Mouse (Mus musculus): ENCODE results near the gene BC028528. TPM values are rescaled to one million over a fixed set of nuclear protein-coding genes. Genes with fewer than 3 reads are reported as not detected.

The BC028528 gene
- total and polyA plus RNA-seq, 3 experiments, result 3.9 to 7.5 TPM; not detected in 1

DNA sequence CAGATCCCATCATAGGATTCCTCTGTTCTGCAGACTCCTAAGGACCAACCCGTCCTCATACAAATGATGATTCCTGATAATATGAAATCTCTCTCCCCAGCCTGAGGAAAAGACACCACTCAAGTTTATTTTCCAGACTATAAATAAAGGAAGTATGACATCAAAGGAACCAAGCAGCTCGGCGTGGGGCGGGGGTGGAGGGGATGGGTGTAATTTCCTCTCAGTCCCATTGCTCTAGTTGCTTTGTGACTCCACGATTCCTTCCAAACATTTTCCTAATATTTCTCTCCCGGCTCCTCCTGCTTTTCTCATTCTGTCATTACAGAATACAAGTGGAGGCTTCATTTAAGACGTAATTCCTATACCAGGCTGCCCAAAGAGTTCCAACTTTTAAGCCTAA is 1.3 kb upstream of the BC028528 start:
- DNase-seq (ENCODE audit: low spot score) (no peak), ATAC-seq (ENCODE audit: extremely low read depth, insufficient number of reproducible peaks, low FRiP score, poor library complexity, severe bottlenecking) (no peak)
- peak overlapping the region; percentile 70; the same call in 1 of the 2 replicates for H3K4me3 ChIP-seq (ENCODE audit: low read depth, low read length)
- no peaks in the 10 kb centered on the region for H3K9me3 ChIP-seq (replicated peaks)
- TF ChIP-seq CTCF (IDR thresholded peaks at IDR 0.05; ENCODE audit: low read depth, low read length), result no peak
- TF ChIP-seq GATA1 (IDR thresholded peaks at IDR 0.05; ENCODE audit: borderline replicate concordance, low read length), result no peak
- TF ChIP-seq POLR2AphosphoS5 (IDR thresholded peaks at IDR 0.05; ENCODE audit: insufficient replicate concordance, low read depth, low read length), result no peak
- TF ChIP-seq GATA2 (IDR thresholded peaks at IDR 0.05; ENCODE audit: borderline replicate concordance, low read depth, low read length), result no peak
- TF ChIP-seq TAL1 (conservative IDR thresholded peaks at IDR 0.05; ENCODE audit: low read depth, low read length), result no peak
- no peaks in the 10 kb centered on the region for H3K27me3 ChIP-seq (ENCODE audit: insufficient read depth, low read length)
- H3K4me1 ChIP-seq (ENCODE audit: insufficient read depth, low read depth, low read length), result peaks cover 40% of the 10 kb centered on the region
- H3K36me3 ChIP-seq (replicated peaks), result peaks cover 29% of the 10 kb centered on the region

DNA sequence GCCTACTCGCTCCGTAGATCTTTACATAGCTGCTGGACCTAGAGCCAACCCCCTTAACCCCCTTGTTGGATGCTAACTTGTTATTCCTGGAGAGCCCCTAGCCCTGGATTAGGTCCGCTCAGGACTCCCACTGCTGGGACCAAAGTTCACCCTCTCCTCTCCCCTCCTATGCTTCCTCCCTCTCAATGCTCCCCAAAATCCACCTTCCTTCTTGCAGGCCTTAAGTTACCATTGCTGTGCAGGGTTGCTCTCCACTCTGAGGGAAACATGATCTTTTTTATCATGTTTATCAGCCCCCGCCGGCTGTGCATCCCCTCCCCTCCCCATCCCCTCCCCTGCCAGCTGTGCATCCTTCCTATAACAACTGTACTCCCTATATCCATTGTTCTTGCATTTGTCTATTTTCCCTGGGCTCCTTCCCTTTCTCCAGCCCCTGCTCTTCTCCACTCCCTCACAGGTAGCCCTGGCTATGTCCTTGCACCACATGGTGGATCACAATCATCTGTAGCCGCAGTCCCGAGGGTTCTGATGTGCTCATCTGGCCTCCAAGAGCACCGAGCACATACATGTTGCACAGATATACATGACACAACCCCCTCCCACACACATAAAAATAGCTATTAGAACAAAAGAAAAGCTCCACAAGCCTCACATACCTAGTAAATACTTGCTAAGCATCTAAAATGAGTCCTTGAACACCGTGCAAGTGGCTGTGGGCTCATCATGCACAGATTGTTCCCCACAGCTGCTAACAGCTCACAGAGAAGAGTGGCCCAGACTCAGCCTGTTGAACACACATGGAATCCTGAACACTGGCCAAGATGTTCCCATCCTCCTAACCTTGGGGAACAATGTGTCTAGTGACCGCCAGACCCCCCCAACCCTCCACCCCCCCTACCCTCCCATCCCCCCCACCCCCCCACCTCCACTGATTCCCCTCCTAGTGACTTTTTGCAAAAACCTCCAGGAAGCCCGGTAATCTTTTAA is 554 bp upstream of the BC028528 start:
- TF ChIP-seq POLR2AphosphoS5 (IDR thresholded peaks at IDR 0.05; ENCODE audit: insufficient replicate concordance, low read depth, low read length), result no peak
- H3K9me3 ChIP-seq (replicated peaks), result no peaks in the 10 kb centered on the region
- peak overlapping the region; percentile 11; the same call in 1 of the 2 replicates for H3K4me3 ChIP-seq (ENCODE audit: low read depth, low read length)
- peaks cover 29% of the 10 kb centered on the region for H3K36me3 ChIP-seq (replicated peaks)
- DNase-seq (ENCODE audit: low spot score) (no peak), ATAC-seq (ENCODE audit: extremely low read depth, insufficient number of reproducible peaks, low FRiP score, poor library complexity, severe bottlenecking) (no peak)
- peaks cover 37% of the 10 kb centered on the region for H3K4me1 ChIP-seq (ENCODE audit: insufficient read depth, low read depth, low read length)
- H3K27me3 ChIP-seq (ENCODE audit: insufficient read depth, low read length), result no peaks in the 10 kb centered on the region

- peaks cover 26% of the 10 kb centered on the region for H3K4me1 ChIP-seq (ENCODE audit: insufficient read depth, low read depth, low read length)
- H3K36me3 ChIP-seq (replicated peaks), result peaks cover 38% of the 10 kb centered on the region
These were observed 2.1 kb downstream of the BC028528 start for GRCm38 (mm10) chr3:95889664-95890063.

GRCm38 (mm10) chr3:95887596-95887995 is 4.2 kb downstream of the BC028528 start:
- Histone ChIP-seq H3K4me3 (ENCODE audit: low read depth, low read length) (no peak overlapping the region), H3K36me3 (replicated peaks) (peaks cover 48% of the 10 kb centered on the region), H3K9me3 (replicated peaks) (peaks cover under 1% of the 10 kb centered on the region), H3K4me1 (ENCODE audit: insufficient read depth, low read depth, low read length) (peaks cover 19% of the 10 kb centered on the region), H3K27me3 (ENCODE audit: insufficient read depth, low read length) (no peaks in the 10 kb centered on the region; the same call in 1 of the 2 replicates)
- ATAC-seq (ENCODE audit: extremely low read depth, insufficient number of reproducible peaks, low FRiP score, poor library complexity, severe bottlenecking) (no peak), DNase-seq (ENCODE audit: low spot score) (no peak)
- TF ChIP-seq CTCF (IDR thresholded peaks at IDR 0.05; ENCODE audit: low read depth, low read length) (no peak), TAL1 (conservative IDR thresholded peaks at IDR 0.05; ENCODE audit: low read depth, low read length) (no peak), POLR2AphosphoS5 (IDR thresholded peaks at IDR 0.05; ENCODE audit: insufficient replicate concordance, low read depth, low read length) (no peak), GATA2 (IDR thresholded peaks at IDR 0.05; ENCODE audit: borderline replicate concordance, low read depth, low read length) (no peak), GATA1 (IDR thresholded peaks at IDR 0.05; ENCODE audit: borderline replicate concordance, low read length) (no peak)

More at GRCm38 (mm10) chr3:95889664-95890063, 2.1 kb downstream of the BC028528 start:
- ATAC-seq (ENCODE audit: extremely low read depth, insufficient number of reproducible peaks, low FRiP score, poor library complexity, severe bottlenecking), result no peak
- no peak overlapping the region for H3K4me3 ChIP-seq (ENCODE audit: low read depth, low read length)
- H3K9me3 ChIP-seq (replicated peaks), result no peaks in the 10 kb centered on the region
- no peak for TF ChIP-seq GATA1 (IDR thresholded peaks at IDR 0.05; ENCODE audit: borderline replicate concordance, low read length)
- no peak for TF ChIP-seq POLR2AphosphoS5 (IDR thresholded peaks at IDR 0.05; ENCODE audit: insufficient replicate concordance, low read depth, low read length)
- no peak for TF ChIP-seq CTCF (IDR thresholded peaks at IDR 0.05; ENCODE audit: low read depth, low read length)
- TF ChIP-seq GATA2 (IDR thresholded peaks at IDR 0.05; ENCODE audit: borderline replicate concordance, low read depth, low read length), result no peak
- no peak for TF ChIP-seq TAL1 (conservative IDR thresholded peaks at IDR 0.05; ENCODE audit: low read depth, low read length)
- H3K27me3 ChIP-seq (ENCODE audit: insufficient read depth, low read length), result no peaks in the 10 kb centered on the region
- DNase-seq (ENCODE audit: low spot score), result no peak

- no peaks in the 10 kb centered on the region; the same call in 1 of the 2 replicates for H3K27me3 ChIP-seq (ENCODE audit: insufficient read depth, low read length)
These were observed 7.4 kb downstream of the BC028528 start for GRCm38 (mm10) chr3:95884400-95884799.

DNA sequence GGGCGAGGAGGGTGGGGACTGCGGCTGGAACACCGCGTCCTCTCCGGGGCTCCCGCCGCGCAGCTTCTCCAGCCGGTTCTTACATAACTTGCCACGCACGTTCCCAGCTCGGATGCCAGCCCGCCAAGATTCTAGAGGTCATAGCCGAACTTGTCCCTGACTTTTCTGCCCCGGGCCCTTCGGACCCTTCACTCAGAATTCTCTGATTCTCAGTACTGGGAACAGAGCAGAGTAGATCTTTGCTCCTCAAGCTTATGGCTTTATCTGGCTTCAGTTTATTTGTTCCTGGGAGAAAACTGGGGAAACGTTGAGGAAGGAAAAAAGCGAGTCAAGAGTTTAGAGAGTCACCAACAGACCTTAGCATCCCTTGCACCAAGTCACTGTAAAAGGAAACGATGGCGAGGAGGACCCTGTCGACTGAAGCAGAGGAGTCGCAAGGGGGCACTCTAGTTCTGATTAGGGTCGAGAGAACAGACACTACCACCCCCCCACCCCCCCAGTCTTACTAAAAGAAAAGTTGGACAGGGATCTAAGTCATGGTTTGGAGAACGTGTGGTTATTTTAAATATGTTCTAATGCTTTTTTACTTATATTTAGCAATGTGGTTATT is 8.9 kb downstream of the BC028528 start:
- Histone ChIP-seq H3K36me3 (replicated peaks) (peaks cover 65% of the 10 kb centered on the region), H3K4me1 (ENCODE audit: insufficient read depth, low read depth, low read length) (peaks cover 13% of the 10 kb centered on the region), H3K4me3 (ENCODE audit: low read depth, low read length) (peak overlapping the region; percentile 30; the same call in 1 of the 2 replicates), H3K27me3 (ENCODE audit: insufficient read depth, low read length) (no peaks in the 10 kb centered on the region; the same call in 1 of the 2 replicates), H3K9me3 (replicated peaks) (peaks cover 8% of the 10 kb centered on the region)
- DNase-seq (ENCODE audit: low spot score) (no peak), ATAC-seq (ENCODE audit: extremely low read depth, insufficient number of reproducible peaks, low FRiP score, poor library complexity, severe bottlenecking) (no peak)
- TF ChIP-seq CTCF (IDR thresholded peaks at IDR 0.05; ENCODE audit: low read depth, low read length) (no peak), GATA1 (IDR thresholded peaks at IDR 0.05; ENCODE audit: borderline replicate concordance, low read length) (no peak), TAL1 (conservative IDR thresholded peaks at IDR 0.05; ENCODE audit: low read depth, low read length) (no peak), POLR2AphosphoS5 (IDR thresholded peaks at IDR 0.05; ENCODE audit: insufficient replicate concordance, low read depth, low read length) (no peak), GATA2 (IDR thresholded peaks at IDR 0.05; ENCODE audit: borderline replicate concordance, low read depth, low read length) (no peak)

More at GRCm38 (mm10) chr3:95884400-95884799, 7.4 kb downstream of the BC028528 start:
- Histone ChIP-seq H3K4me1 (ENCODE audit: insufficient read depth, low read depth, low read length) (peaks cover 10% of the 10 kb centered on the region), H3K36me3 (replicated peaks) (peaks cover 65% of the 10 kb centered on the region), H3K4me3 (ENCODE audit: low read depth, low read length) (no peak overlapping the region), H3K9me3 (replicated peaks) (peaks cover 8% of the 10 kb centered on the region)
- no peak for DNase-seq (ENCODE audit: low spot score)
- TF ChIP-seq GATA1 (IDR thresholded peaks at IDR 0.05; ENCODE audit: borderline replicate concordance, low read length) (no peak), CTCF (IDR thresholded peaks at IDR 0.05; ENCODE audit: low read depth, low read length) (no peak), TAL1 (conservative IDR thresholded peaks at IDR 0.05; ENCODE audit: low read depth, low read length) (no peak), GATA2 (IDR thresholded peaks at IDR 0.05; ENCODE audit: borderline replicate concordance, low read depth, low read length) (no peak), POLR2AphosphoS5 (IDR thresholded peaks at IDR 0.05; ENCODE audit: insufficient replicate concordance, low read depth, low read length) (no peak)
- ATAC-seq (ENCODE audit: extremely low read depth, insufficient number of reproducible peaks, low FRiP score, poor library complexity, severe bottlenecking), result no peak
